Mouse (Mus musculus): ENCODE results near the gene 1700028J19Rik. TPM values are rescaled to one million over a fixed set of nuclear protein-coding genes. Genes with fewer than 3 reads are reported as not detected.
"Not testable (repeated sequence)": the region's sequence is repeated elsewhere in the genome, so short reads cannot be mapped to it uniquely, and the experiment has no call there.

The 1700028J19Rik gene
- polyA plus RNA-seq, 1 experiment from 2014 or later: 0.99 TPM

- Histone ChIP-seq H3K4me1 (replicated peaks; ENCODE audit: control insufficient read depth, insufficient read depth, low read length) (peaks cover 4% of the 10 kb centered on the region; the same call in 1 of the 2 replicates), H3K9ac (ENCODE audit: low read length) (peak overlapping the region; percentile 93), H3K4me3 (ENCODE audit: low read depth, low read length) (peak overlapping the region; percentile 94), H3K4me2 (ENCODE audit: low read depth, low read length, severe bottlenecking) (peak overlapping the region; percentile 68), H3K27me3 (ENCODE audit: control insufficient read depth, insufficient read depth, low read length) (no peaks in the 10 kb centered on the region), H3K36me3 (ENCODE audit: control insufficient read depth, insufficient read depth, low read length) (peaks cover 3% of the 10 kb centered on the region; the same call in 1 of the 2 replicates), H3K27ac (ENCODE audit: low read depth, low read length) (peak overlapping the region; percentile 80), H3K9me3 (ENCODE audit: control insufficient read depth, low read length) (no peaks in the 10 kb centered on the region)
- DNase-seq (ENCODE audit: low spot score): no peak
- WGBS: under 1% methylated on average over 23 of the region's 23 CpGs
- ATAC-seq (replicated peaks; ENCODE audit: low FRiP score): peak; percentile 24
Observed at GRCm38 (mm10) chr7:44246984-44247470, 532 bp upstream of the 1700028J19Rik start.

DNA sequence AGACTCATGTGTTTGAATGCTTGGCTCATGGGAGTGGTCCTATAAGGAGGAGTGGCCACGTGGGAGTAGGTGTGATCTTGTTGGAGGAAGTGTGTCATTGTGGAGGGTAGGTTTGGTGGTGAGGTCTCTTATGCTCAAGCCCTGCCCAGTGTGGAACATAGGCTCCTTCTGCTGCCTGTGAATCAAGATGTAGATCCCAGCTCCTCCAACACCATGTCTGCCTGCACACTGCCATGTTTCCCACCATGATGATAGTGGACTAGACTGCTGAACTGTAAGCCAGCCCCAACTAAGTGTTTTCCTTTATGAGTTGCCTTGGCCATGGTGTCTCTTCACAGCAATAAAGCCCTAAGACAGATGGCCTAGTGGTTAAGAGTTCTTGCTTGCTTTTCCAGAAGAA lies 2.4 kb downstream of the 1700028J19Rik start:
- Histone ChIP-seq H3K4me2 (ENCODE audit: low read depth, low read length, severe bottlenecking) (no peak overlapping the region), H3K4me3 (ENCODE audit: low read depth, low read length) (no peak overlapping the region), H3K36me3 (ENCODE audit: control insufficient read depth, insufficient read depth, low read length) (no peaks in the 10 kb centered on the region), H3K9me3 (ENCODE audit: control insufficient read depth, low read length) (no peaks in the 10 kb centered on the region), H3K4me1 (replicated peaks; ENCODE audit: control insufficient read depth, insufficient read depth, low read length) (peaks cover 4% of the 10 kb centered on the region; the same call in 1 of the 2 replicates), H3K9ac (ENCODE audit: low read length) (no peak overlapping the region), H3K27ac (ENCODE audit: low read depth, low read length) (no peak overlapping the region), H3K27me3 (ENCODE audit: control insufficient read depth, insufficient read depth, low read length) (no peaks in the 10 kb centered on the region)
- DNase-seq (ENCODE audit: low spot score): no peak
- ATAC-seq (replicated peaks; ENCODE audit: low FRiP score): no peak
- WGBS: 53% methylated on average over 1 of the region's 1 CpGs

DNA sequence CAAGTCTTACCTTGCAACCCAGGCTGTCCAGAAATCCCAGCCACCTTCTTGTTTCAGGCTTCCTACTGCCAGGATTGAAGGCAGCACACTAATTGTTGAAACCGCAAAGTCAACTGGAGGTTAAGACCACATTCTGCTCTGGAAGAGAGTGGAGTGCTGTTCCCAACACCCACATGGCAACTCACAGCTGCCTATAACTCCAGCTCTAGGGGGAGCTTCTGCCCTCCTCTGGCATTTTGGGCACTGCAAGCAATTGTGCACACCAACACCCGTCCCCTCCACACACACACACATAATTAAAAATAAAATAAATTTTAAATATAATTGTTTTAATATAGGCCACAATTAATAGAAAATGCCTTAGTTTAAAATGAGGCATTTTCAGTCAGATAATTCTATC lies 5.3 kb downstream of the 1700028J19Rik start:
- no peak for DNase-seq (ENCODE audit: low spot score)
- no peak for ATAC-seq (replicated peaks; ENCODE audit: low FRiP score)
- Histone ChIP-seq H3K27me3 (ENCODE audit: control insufficient read depth, insufficient read depth, low read length) (no peaks in the 10 kb centered on the region), H3K9ac (ENCODE audit: low read length) (no peak overlapping the region), H3K27ac (ENCODE audit: low read depth, low read length) (no peak overlapping the region), H3K4me1 (replicated peaks; ENCODE audit: control insufficient read depth, insufficient read depth, low read length) (no peaks in the 10 kb centered on the region), H3K4me2 (ENCODE audit: low read depth, low read length, severe bottlenecking) (no peak overlapping the region), H3K9me3 (ENCODE audit: control insufficient read depth, low read length) (no peaks in the 10 kb centered on the region), H3K36me3 (ENCODE audit: control insufficient read depth, insufficient read depth, low read length) (no peaks in the 10 kb centered on the region), H3K4me3 (ENCODE audit: low read depth, low read length) (no peak overlapping the region)
- WGBS: 68% methylated on average over 2 of the region's 2 CpGs

DNA sequence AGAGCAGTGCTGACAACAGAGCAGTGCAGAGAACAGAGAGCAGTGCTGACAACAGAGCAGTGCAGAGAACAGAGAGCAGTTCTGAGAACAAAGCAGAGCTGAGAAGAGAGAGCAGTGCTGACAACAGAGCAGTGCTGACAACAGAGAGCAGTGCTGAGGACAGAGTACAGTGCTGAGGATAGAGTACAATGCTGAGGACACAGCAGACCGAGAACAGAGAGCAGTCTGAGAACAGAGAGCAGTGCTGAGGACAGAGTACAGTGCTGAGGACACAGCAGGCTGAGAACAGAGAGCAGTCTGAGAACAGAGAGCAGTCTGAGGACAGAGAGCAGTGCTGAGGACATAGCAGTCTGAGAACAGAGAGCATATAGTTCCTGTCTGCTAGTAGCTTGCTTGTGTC lies 5.8 kb downstream of the 1700028J19Rik start:
- no peak overlapping the region for H3K27ac ChIP-seq (ENCODE audit: low read depth, low read length)
- H3K9ac ChIP-seq (ENCODE audit: low read length): no peak overlapping the region
- 71% methylated on average over 1 of the region's 1 CpGs for WGBS
- no peaks in the 10 kb centered on the region for H3K36me3 ChIP-seq (ENCODE audit: control insufficient read depth, insufficient read depth, low read length)
- DNase-seq (ENCODE audit: low spot score): no peak
- no peaks in the 10 kb centered on the region for H3K9me3 ChIP-seq (ENCODE audit: control insufficient read depth, low read length)
- ATAC-seq (replicated peaks; ENCODE audit: low FRiP score): no peak
- no peak overlapping the region for H3K4me3 ChIP-seq (ENCODE audit: low read depth, low read length)
- H3K4me2 ChIP-seq (ENCODE audit: low read depth, low read length, severe bottlenecking): no peak overlapping the region
- no peaks in the 10 kb centered on the region for H3K27me3 ChIP-seq (ENCODE audit: control insufficient read depth, insufficient read depth, low read length)
- no peaks in the 10 kb centered on the region for H3K4me1 ChIP-seq (replicated peaks; ENCODE audit: control insufficient read depth, insufficient read depth, low read length)

DNA sequence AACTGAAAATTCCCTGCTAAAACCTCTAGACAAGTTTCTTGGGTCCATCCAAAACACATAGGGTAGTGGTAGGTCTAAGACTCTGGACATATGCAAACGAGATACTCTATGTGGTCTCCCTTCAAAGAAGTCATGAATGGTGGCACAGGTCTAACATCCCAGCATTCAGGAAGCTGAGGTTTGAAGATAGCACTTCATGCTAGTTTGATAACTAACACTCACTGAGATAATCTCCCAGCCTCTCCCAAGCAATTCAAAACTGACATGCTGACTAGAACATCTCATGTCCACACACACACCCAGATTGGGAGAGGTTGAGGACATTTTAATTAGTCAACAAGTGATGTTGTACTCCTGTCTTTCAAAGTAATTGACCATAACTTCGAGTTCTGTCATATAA lies 6.6 kb downstream of the 1700028J19Rik start:
- H3K4me1 ChIP-seq (replicated peaks; ENCODE audit: control insufficient read depth, insufficient read depth, low read length): no peaks in the 10 kb centered on the region
- no peak for DNase-seq (ENCODE audit: low spot score)
- no peaks in the 10 kb centered on the region for H3K9me3 ChIP-seq (ENCODE audit: control insufficient read depth, low read length)
- H3K36me3 ChIP-seq (ENCODE audit: control insufficient read depth, insufficient read depth, low read length): no peaks in the 10 kb centered on the region
- H3K27me3 ChIP-seq (ENCODE audit: control insufficient read depth, insufficient read depth, low read length): no peaks in the 10 kb centered on the region
- H3K4me2 ChIP-seq (ENCODE audit: low read depth, low read length, severe bottlenecking): no peak overlapping the region
- no peak overlapping the region for H3K4me3 ChIP-seq (ENCODE audit: low read depth, low read length)
- ATAC-seq (replicated peaks; ENCODE audit: low FRiP score): no peak
- H3K9ac ChIP-seq (ENCODE audit: low read length): no peak overlapping the region
- no peak overlapping the region for H3K27ac ChIP-seq (ENCODE audit: low read depth, low read length)
- WGBS: 50% methylated on average over 2 of the region's 2 CpGs

GRCm38 (mm10) chr7:44235909-44236308 lies 10.6 kb downstream of the 1700028J19Rik start, which contains the start of gene Gm36864:
TSS of gene Gm36864 (plus strand) at chr7:44236177.
- ATAC-seq (replicated peaks; ENCODE audit: low FRiP score): no peak
- WGBS: 82% methylated on average over 3 of the region's 3 CpGs

DNA sequence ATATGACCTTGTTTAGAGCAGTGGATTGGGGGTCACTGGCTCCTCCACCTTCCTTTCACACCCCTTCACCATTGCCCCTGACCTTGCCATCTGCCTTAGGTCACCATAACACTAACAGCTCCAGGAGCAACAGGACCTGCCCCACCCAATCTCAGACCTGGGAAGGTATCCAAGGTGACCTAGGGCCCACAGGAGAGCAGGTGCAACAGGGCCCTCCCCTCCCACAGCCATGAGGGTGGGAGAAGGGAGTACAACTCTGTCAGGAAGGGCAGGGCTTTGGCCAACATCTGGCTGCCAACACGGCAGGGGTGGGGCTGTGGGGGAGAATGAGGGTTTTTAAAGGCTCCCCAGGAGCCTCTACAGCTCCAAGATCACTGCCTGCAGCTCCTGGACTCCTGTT lies 21.4 kb downstream of the 1700028J19Rik start, which contains the start of gene Klk1:
TSS of gene Klk1 (plus strand) at position 285 of the 400 bp plus-strand sequence.
- 44% methylated on average over 1 of the region's 1 CpGs for WGBS
- H3K4me3 ChIP-seq (ENCODE audit: low read depth, low read length): no peak within 1 kb of the TSS
- H3K4me2 ChIP-seq (ENCODE audit: low read depth, low read length, severe bottlenecking): no peak within 1 kb of the TSS
- no peak for ATAC-seq (replicated peaks; ENCODE audit: low FRiP score)
- H3K9ac ChIP-seq (ENCODE audit: low read length): no peak within 1 kb of the TSS
- no peaks in the 10 kb centered on the region for H3K27me3 ChIP-seq (ENCODE audit: control insufficient read depth, insufficient read depth, low read length)
- no peak for DNase-seq (ENCODE audit: low spot score)
- no peaks in the 10 kb centered on the region for H3K4me1 ChIP-seq (replicated peaks; ENCODE audit: control insufficient read depth, insufficient read depth, low read length)
- H3K27ac ChIP-seq (ENCODE audit: low read depth, low read length): no peak within 1 kb of the TSS
- H3K36me3 ChIP-seq (ENCODE audit: control insufficient read depth, insufficient read depth, low read length): no peaks in the 10 kb centered on the region
- H3K9me3 ChIP-seq (ENCODE audit: control insufficient read depth, low read length): no peaks in the 10 kb centered on the region

More at GRCm38 (mm10) chr7:44235909-44236308, 10.6 kb downstream of the 1700028J19Rik start, which contains the start of gene Gm36864:
- Histone ChIP-seq H3K9me3 (ENCODE audit: control insufficient read depth, low read length) (no peaks in the 10 kb centered on the region), H3K9ac (ENCODE audit: low read length) (no peak within 1 kb of the TSS), H3K27me3 (ENCODE audit: control insufficient read depth, insufficient read depth, low read length) (no peaks in the 10 kb centered on the region), H3K36me3 (ENCODE audit: control insufficient read depth, insufficient read depth, low read length) (no peaks in the 10 kb centered on the region), H3K4me2 (ENCODE audit: low read depth, low read length, severe bottlenecking) (no peak within 1 kb of the TSS), H3K4me3 (ENCODE audit: low read depth, low read length) (no peak within 1 kb of the TSS), H3K4me1 (replicated peaks; ENCODE audit: control insufficient read depth, insufficient read depth, low read length) (no peaks in the 10 kb centered on the region), H3K27ac (ENCODE audit: low read depth, low read length) (no peak within 1 kb of the TSS)
- no peak for DNase-seq (ENCODE audit: low spot score)

DNA sequence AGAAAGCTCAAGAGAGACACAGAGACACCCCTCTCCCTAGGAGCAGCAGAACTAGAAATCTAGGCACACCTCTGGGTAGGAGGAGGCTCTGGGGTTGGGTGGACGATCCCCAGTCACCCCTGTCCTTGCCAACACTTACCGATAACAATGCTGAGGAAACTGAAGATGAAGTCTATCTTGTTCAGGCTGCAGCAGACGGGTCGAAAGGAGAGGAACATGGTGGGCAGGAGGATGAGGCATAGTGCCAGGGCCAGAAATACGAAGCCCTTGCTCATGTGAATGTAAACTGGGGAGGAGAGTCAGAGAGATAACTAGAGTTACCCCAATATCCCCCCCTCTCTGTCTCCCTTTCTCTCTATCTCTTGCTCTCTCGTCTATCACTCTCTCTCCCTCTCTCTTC lies 24.2 kb downstream of the 1700028J19Rik start:
- not testable (repeated sequence) for H3K4me3 ChIP-seq (ENCODE audit: low read depth, low read length); H3K4me1 ChIP-seq (replicated peaks; ENCODE audit: control insufficient read depth, insufficient read depth, low read length); H3K27ac ChIP-seq (ENCODE audit: low read depth, low read length); H3K36me3 ChIP-seq (ENCODE audit: control insufficient read depth, insufficient read depth, low read length); H3K9ac ChIP-seq (ENCODE audit: low read length); ATAC-seq (replicated peaks; ENCODE audit: low FRiP score); H3K27me3 ChIP-seq (ENCODE audit: control insufficient read depth, insufficient read depth, low read length); DNase-seq (ENCODE audit: low spot score); H3K4me2 ChIP-seq (ENCODE audit: low read depth, low read length, severe bottlenecking); H3K9me3 ChIP-seq (ENCODE audit: control insufficient read depth, low read length)
- 82% methylated on average over 6 of the region's 6 CpGs for WGBS

DNA sequence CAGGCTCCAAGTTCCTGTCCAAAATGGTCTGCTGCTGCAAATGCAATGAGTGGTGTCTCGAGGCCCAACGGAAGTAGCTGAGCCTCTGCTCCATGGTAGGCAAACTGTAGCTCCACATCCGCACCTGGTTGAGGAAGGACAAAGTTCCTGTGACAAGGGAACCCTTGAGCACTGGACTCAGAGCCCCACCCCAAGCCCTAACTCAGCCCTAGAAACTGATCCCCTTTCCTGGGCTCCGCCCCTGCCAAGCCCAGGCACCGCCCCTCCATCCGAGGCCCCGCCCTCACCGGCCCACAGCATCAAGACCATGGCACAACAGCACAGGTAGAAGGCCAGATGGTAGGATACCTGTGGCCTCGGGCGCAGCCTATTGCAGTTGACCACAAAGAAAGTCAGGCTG lies 24.9 kb downstream of the 1700028J19Rik start:
- 77% methylated on average over 8 of the region's 10 CpGs for WGBS
- not testable (repeated sequence) for H3K4me3 ChIP-seq (ENCODE audit: low read depth, low read length); ATAC-seq (replicated peaks; ENCODE audit: low FRiP score)

More for the DNA sequence above, 24.9 kb downstream of the 1700028J19Rik start:
- H3K4me2 ChIP-seq (ENCODE audit: low read depth, low read length, severe bottlenecking); DNase-seq (ENCODE audit: low spot score); H3K4me1 ChIP-seq (replicated peaks; ENCODE audit: control insufficient read depth, insufficient read depth, low read length); H3K9me3 ChIP-seq (ENCODE audit: control insufficient read depth, low read length); H3K9ac ChIP-seq (ENCODE audit: low read length); H3K27me3 ChIP-seq (ENCODE audit: control insufficient read depth, insufficient read depth, low read length); H3K36me3 ChIP-seq (ENCODE audit: control insufficient read depth, insufficient read depth, low read length); H3K27ac ChIP-seq (ENCODE audit: low read depth, low read length): not testable (repeated sequence)
